Mouse (Mus musculus) hematopoietic stem cell, adult 5-6 weeks (primary cell): ENCODE measurements around the gene Usp35. TPM values are rescaled to one million over a fixed set of nuclear protein-coding genes. Genes with fewer than 3 reads are reported as not detected.
A peak's percentile ranks its signal among the peaks of the same experiment; 100 is the strongest.

Experiments used
- ATAC-seq, 2 experiments: fragments of 125-278 bp in 1 of 2; replicated peaks in 1 of 2; 2 replicates each; pipeline ENCODE4 v1.8.0; 2016 to 2017; ENCODE audit warnings: inconsistent platforms in 2 of 2, mild to moderate bottlenecking in 2 of 2, moderate number of reproducible peaks in 2 of 2, low read depth in 1 of 2, moderate TSS enrichment in 1 of 2; ENCODE audit not compliant: low FRiP score in 2 of 2, poor library complexity in 2 of 2, severe bottlenecking in 2 of 2, insufficient read depth in 1 of 2, low TSS enrichment in 1 of 2
- total RNA-seq: library from RNA; stranded (forward); fragments of 172-1452, 232-1000 nt; gene quantifications from 2 replicates; pipeline ENCODE4 v1.2.3, GENCODE M21; 2017

Gene Usp35
- 0.84 TPM in 1 of 2 replicates, not detected in the other for total RNA-seq

DNA sequence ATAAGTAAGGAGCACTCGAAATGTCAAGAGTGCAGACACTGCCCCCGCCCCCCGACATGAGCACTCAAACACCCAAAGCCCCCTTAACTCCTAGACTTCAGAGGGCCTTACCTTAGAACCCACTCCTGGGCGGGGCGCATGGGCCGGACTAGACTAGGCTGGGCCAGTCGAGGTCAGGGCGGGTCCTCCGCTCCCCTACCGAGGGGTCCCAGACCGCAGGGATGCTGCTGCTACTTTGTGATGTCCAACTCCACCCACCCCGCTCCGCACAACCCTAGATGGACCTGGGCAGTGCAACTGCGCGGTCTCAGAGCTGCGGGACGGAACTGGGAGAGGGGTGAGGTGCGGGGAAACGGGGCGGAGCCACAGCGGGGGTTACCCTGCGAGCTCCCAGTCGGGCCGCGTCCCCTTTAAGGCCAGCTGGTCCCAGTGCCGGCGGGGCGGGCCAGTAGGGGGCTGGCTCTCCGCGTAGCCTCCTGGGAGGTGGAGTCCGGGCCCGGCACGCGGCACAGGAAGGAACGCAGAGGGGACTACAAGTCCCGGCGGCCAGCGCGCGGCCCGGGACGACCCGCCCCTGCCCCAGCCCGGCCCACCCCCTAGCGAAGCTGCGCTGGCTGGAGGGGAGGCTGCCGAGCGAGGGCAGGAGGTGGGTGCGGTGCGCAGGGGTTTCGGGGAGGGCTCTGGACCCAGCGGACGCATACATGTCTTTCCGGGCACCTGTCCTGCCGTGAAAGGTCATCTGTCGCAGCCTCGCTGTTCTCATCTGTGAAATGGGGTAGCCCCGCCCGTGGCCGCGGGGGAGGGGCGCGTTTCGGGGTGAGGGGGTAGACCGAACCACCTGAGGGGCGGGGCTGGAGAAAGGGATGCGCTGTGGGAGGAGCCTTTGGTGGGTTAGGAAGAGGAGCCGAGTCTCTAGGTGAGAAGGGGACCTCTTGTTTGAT, at the start of gene Usp35, which contains the start of gene Kctd21:
Gene Usp35, minus strand, starts transcription at position 295 of the 941 bp plus-strand sequence.
Gene Kctd21, plus strand, starts transcription at position 602 of the 941 bp plus-strand sequence.
- peak; percentile 92 to 95 for ATAC-seq

DNA sequence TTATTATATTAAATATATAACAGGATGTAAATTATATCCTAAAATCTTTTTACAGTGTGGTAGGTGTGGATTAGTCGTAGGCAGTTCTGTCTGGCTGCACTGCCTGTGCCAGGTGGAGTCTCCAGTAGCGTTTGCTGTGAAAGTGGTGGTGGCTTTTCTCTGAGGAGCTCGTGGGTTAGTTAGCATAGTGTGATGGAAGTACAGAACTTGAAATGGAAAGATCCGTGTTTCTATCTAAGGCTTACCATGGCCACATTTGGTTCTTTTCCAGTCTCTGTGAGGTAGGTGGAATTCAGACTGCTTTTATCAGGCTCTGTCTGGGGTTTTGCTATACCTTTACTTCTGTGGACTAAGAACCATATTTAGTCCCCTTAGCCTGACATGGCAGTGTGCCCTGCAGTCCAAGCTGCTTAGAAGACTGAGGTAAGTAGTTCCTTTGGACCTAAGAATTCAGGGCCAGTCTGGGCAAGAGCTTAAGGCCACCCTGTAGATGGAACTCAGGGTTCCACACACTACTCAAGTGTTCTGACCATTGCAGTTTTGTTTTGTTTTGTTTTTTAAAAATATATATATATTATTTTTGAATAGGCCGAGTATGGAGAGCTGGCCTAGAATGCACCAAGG, 48.8 kb upstream of the Usp35 start:
- ATAC-seq = no peak

DNA sequence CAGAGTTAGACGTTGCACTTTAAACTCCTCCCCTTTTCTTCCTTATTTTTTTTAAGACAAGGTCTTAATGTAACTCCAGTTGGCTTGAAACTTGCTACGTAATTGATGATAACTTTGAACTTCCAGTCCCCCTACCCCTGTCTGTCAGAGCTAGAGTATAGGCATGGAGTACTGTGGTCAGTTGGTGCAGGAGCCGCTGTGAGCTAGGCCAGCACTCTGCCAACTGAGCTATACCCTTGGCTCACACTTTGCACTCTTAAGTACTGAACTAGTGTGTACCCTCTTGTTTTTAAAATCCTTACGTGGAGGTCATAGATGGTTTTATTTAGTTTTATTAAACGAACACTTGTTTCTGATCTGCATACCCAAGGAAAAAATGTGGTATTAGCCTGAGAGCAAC, 47.5 kb upstream of the Usp35 start:
- no peak for ATAC-seq

DNA sequence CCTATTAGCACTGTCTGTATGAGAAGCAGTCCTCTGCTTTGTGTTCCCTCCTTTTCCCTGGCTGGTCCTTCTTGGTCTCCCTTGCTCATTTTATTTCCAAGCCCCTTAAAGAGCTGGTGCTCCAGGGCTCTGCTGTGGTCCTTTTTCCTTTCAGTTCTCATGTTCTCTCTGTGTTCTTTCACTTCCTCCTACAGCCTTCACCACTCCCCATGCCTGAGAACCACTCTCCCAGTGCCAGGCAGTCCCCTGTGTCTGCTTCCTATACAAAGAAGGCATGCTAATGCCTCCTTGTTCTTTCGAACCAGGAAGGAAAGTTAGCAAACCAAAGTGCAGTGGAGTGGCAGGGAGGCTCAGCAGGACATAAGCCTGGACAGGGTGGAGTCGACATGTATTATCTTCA, 44.1 kb upstream of the Usp35 start:
- ATAC-seq = no peak

GRCm38 (mm10) chr7:97375101-97375500, 43.3 kb upstream of the Usp35 start:
- no peak for ATAC-seq

DNA sequence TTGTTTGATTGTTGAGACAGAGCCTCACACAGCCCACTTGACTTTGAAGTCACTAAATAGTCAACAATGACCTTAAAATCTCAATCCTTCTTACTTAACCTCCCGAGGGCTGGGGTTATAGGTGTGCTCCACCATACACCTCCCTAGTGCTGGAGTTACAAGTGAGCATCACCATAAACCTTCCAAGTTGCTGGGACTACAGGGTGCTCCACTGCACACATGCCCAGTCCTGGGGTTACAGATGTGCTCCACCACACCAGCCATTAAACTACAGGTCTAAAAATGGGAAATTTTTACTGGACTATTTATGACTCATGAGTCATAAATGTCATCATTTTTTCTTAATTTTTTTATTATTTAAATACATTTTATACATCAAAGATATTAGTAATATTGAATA, 34.1 kb upstream of the Usp35 start:
- ATAC-seq = no peak

- no peak; a peak in 1 of 4 replicates for ATAC-seq
Observed at GRCm38 (mm10) chr7:97361467-97361866, 29.6 kb upstream of the Usp35 start.

- ATAC-seq = no peak
Observed at GRCm38 (mm10) chr7:97360955-97361354, 29.1 kb upstream of the Usp35 start.

DNA sequence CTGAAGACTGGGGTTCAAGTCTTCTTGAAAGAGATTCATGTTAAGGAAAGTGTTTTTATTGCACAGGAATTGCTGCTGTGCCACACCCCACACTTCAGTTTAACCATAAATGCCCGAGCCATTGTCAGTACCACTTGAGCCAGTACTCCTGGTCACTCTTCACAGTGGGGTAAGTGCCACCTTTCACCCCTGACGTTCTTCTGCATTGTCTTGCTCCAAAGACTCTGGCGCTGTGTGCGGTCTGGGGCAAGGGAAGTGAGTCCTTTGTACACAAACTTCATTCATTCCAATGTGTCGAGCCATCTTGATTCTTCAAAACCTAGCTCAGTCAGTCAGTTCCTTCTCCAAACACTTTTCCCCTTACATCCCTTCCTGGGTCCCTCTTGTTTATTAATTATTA, 28.3 kb upstream of the Usp35 start:
- ATAC-seq = no peak

GRCm38 (mm10) chr7:97358347-97358746, 26.5 kb upstream of the Usp35 start:
- no peak for ATAC-seq

DNA sequence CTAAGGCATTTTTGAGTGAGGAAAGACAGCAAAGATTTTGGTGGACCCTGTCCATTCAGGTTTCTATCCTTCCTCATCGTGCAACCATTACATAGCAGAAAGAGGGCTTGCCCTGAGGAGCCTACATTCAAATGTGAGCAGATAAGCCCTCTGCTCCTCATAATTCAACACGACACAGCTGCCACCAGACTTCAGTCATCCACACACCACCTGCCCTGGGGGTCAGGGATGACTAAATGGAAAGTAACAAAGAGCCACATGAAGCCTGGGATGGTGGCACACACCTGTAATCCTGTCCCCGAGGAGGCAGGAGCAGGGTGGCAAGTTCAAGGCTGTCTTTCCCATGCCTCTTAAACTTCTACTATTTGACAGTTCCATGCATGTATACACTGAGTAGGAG, 26.0 kb upstream of the Usp35 start:
- ATAC-seq = no peak

GRCm38 (mm10) chr7:97356875-97357276, 25.1 kb upstream of the Usp35 start:
- ATAC-seq = no peak

DNA sequence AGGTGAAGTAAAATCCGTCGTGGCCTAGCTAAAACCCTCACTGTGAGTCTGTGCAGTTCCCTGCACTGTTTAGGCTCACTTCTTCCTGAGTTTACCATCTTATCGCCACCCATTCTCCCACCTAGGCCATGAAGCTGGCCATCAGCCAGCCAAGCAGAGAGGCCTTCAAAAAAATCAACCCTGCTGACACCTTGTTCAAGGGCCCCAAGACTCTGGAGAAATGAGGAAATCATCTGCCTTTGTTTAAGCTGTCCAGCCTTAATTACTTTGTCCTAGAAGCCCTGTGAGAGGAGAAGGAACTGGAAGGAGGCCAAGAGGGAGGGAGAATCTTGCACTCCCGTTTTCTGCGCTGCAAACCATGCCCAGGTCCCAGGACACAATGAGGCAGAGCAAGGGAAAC, 24.4 kb upstream of the Usp35 start:
- ATAC-seq = 0 out of 4 replicates have a peak, but pooled peaks of 1 of the 2 experiments have one; percentile 24

GRCm38 (mm10) chr7:97355068-97355841, 23.4 kb upstream of the Usp35 start:
- ATAC-seq = peak; percentile 62 to 67

GRCm38 (mm10) chr7:97353356-97353755, 21.5 kb upstream of the Usp35 start:
- ATAC-seq = no peak

- ATAC-seq = no peak
Observed at GRCm38 (mm10) chr7:97351792-97352513, 20.1 kb upstream of the Usp35 start.

- no peak for ATAC-seq
Observed at GRCm38 (mm10) chr7:97350891-97351290, 19.1 kb upstream of the Usp35 start.
